ENCODE assay signal across 10 mouse cellular contexts in the genomic region with DNA sequence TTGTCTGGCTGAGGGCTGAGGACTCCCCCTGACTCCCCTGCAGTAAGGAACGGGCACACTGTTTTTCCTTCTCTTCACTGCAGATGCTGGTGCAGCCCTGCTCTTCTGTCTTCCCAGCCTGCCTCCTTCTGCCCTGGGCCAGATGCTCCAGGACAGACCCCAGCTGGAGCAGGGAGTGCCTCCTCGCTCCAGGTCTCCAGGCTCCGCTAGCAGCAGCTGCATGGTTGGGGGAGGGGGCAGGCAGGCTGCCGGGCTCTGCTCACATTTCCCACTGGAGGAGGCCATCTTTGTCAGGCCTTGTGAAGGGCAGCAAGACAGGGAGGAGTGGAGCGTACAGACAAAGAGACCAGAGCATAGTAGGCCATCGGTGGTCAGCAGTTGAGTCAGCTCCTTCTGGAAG. TPM values are rescaled to one million over a fixed set of nuclear protein-coding genes. Genes with fewer than 3 reads are reported as not detected.
A peak's percentile ranks its signal among the peaks of the same experiment; 100 is the strongest.
DNase-seq lines count a peak whose midpoint lies in the region; ATAC-seq lines count a peak whose summit lies in the region.
"Had no signal": no experiment of that assay in that cellular context is flagged by ENCODE, and none has a peak within 500 bp of the region (broad histone marks: within the 10 kb centered on the region; RNA-seq: fewer than 3 reads in every experiment).

No protein-coding gene starts in this region.

- H3K4me3 ChIP-seq in embryonic facial prominence, embryonic 10.5 days = no peak overlapping the region; the same call in 1 of the 2 replicates
- H3K4me3 ChIP-seq in hindbrain, embryonic 13.5 days = peak overlapping the region; percentile 91
- peak overlapping the region; percentile 41 for H3K4me3 ChIP-seq in neural tube, embryonic 12.5 days

- WGBS in embryonic facial prominence, embryonic 10.5 days = 25% methylated on average over 6 of the region's 6 CpGs
- 5% methylated on average over 6 of the region's 6 CpGs for WGBS in hindbrain, embryonic 13.5 days
- WGBS in neural tube, embryonic 12.5 days = 21% methylated on average over 6 of the region's 6 CpGs

- H3K4me2 ChIP-seq in hindbrain, embryonic 13.5 days = peak overlapping the region; percentile 82
- H3K4me2 ChIP-seq in neural tube, embryonic 12.5 days (replicated peaks) = peak overlapping the region; percentile 61

- H3K27ac ChIP-seq in embryonic facial prominence, embryonic 10.5 days (replicated peaks) = no peak overlapping the region
- peak overlapping the region; percentile 94 for H3K27ac ChIP-seq in hindbrain, embryonic 13.5 days
- peak overlapping the region; percentile 82; the same call in 1 of the 2 replicates for H3K27ac ChIP-seq in neural tube, embryonic 12.5 days

- peaks cover 51% of the 10 kb centered on the region for H3K27me3 ChIP-seq in embryonic facial prominence, embryonic 10.5 days (replicated peaks; ENCODE audit: low read depth, poor library complexity, severe bottlenecking)
- peaks cover 16% of the 10 kb centered on the region for H3K27me3 ChIP-seq in hindbrain, embryonic 13.5 days
- H3K27me3 ChIP-seq in neural tube, embryonic 12.5 days (replicated peaks) = peaks cover 25% of the 10 kb centered on the region

- peak; percentile 8; the same call in 1 of the 2 replicates for ATAC-seq in hindbrain, embryonic 13.5 days (ENCODE audit: low FRiP score)
- peak; percentile 30; the same call in 1 of the 2 replicates for ATAC-seq in neural tube, embryonic 12.5 days (ENCODE audit: low FRiP score, low read depth)

- peak; percentile 90 for DNase-seq in ZHBTc4 (ENCODE audit: low read depth, low spot score)
- DNase-seq in embryonic facial prominence, embryonic 10.5 days (ENCODE audit: low spot score) = peak; percentile 59
- no peak for DNase-seq in adrenal gland, postnatal 10 days
- no peak for DNase-seq in lung, postnatal 10 days
- DNase-seq in gastrocnemius, adult 8-10 months (ENCODE audit: low spot score in 2 of 2) = no peak
- DNase-seq: cerebellum, adult 11 months; gastrocnemius, postnatal 25 days; lung, adult 2 months had no signal

- H3K4me1 ChIP-seq in embryonic facial prominence, embryonic 10.5 days = peaks cover 29% of the 10 kb centered on the region
- peaks cover 28% of the 10 kb centered on the region for H3K4me1 ChIP-seq in hindbrain, embryonic 13.5 days (replicated peaks)
- H3K4me1 ChIP-seq in neural tube, embryonic 12.5 days = peaks cover 21% of the 10 kb centered on the region

- H3K9me3 ChIP-seq in embryonic facial prominence, embryonic 10.5 days = no peaks in the 10 kb centered on the region
- H3K9me3 ChIP-seq in hindbrain, embryonic 13.5 days = no peaks in the 10 kb centered on the region
- no peaks in the 10 kb centered on the region for H3K9me3 ChIP-seq in neural tube, embryonic 12.5 days

- H3K9ac ChIP-seq in hindbrain, embryonic 13.5 days = peak overlapping the region; percentile 89
- H3K9ac ChIP-seq in neural tube, embryonic 12.5 days = peak overlapping the region; percentile 64

- H3K36me3 ChIP-seq in embryonic facial prominence, embryonic 10.5 days (replicated peaks) = no peaks in the 10 kb centered on the region; the same call in 1 of the 2 replicates
- peaks cover 46% of the 10 kb centered on the region for H3K36me3 ChIP-seq in hindbrain, embryonic 13.5 days
- peaks cover 31% of the 10 kb centered on the region for H3K36me3 ChIP-seq in neural tube, embryonic 12.5 days

RNA-seq across cellular contexts. Expression of gene Nt5c2, which starts 4.4 kb away (rescaled TPM):
- 73.7 and 74.1 TPM in 2 replicates for polyA plus RNA-seq in embryonic facial prominence, embryonic 10.5 days (2016; fragmentation: Nextera tagmentation; extraction: Ambion mirVana)
- polyA plus RNA-seq in hindbrain, embryonic 13.5 days (2015; fragmentation: Nextera tagmentation; extraction: Ambion mirVana) = 93.2 and 98.1 TPM in 2 replicates
- polyA plus RNA-seq in neural tube, embryonic 12.5 days (2016; fragmentation: Nextera tagmentation; extraction: Ambion mirVana) = 76.9 and 81.5 TPM in 2 replicates
- 10 to 100 TPM; 73.1 to 77.3 TPM for total RNA-seq in adrenal gland, postnatal 10 days (2021)
- total RNA-seq in gastrocnemius, adult 8-10 months (2022) = 10 to 100 TPM in 1 of 4 experiments, 1 to 10 TPM in 3; 5.8 to 10.2 (median 8.1) TPM

RNA-seq across cellular contexts. Expression of gene Ina, which starts 4.8 kb away (rescaled TPM):
- polyA plus RNA-seq in embryonic facial prominence, embryonic 10.5 days (2016; fragmentation: Nextera tagmentation; extraction: Ambion mirVana) = 24.3 and 28.3 TPM in 2 replicates
- 684 and 706 TPM in 2 replicates for polyA plus RNA-seq in hindbrain, embryonic 13.5 days (2015; fragmentation: Nextera tagmentation; extraction: Ambion mirVana)
- polyA plus RNA-seq in neural tube, embryonic 12.5 days (2016; fragmentation: Nextera tagmentation; extraction: Ambion mirVana) = 632 and 642 TPM in 2 replicates
- total RNA-seq in adrenal gland, postnatal 10 days (2021) = 10 to 100 TPM in 1 of 2 experiments, 1 to 10 TPM in 1; 7.6 to 12.2 TPM
- not detected for total RNA-seq in gastrocnemius, adult 8-10 months (2022)
- total RNA-seq: gastrocnemius, postnatal 25 days had no signal

RNA-seq across cellular contexts. Expression of gene Pcgf6, which starts 31.4 kb away (rescaled TPM):
- 36.1 and 36.5 TPM in 2 replicates for polyA plus RNA-seq in embryonic facial prominence, embryonic 10.5 days (2016; fragmentation: Nextera tagmentation; extraction: Ambion mirVana)
- polyA plus RNA-seq in hindbrain, embryonic 13.5 days (2015; fragmentation: Nextera tagmentation; extraction: Ambion mirVana) = 31.1 and 31.2 TPM in 2 replicates
- polyA plus RNA-seq in neural tube, embryonic 12.5 days (2016; fragmentation: Nextera tagmentation; extraction: Ambion mirVana) = 33.3 and 34.3 TPM in 2 replicates
- 1 to 10 TPM; 8.6 to 8.9 TPM for total RNA-seq in adrenal gland, postnatal 10 days (2021)
- 1 to 10 TPM; 3.6 to 6.3 (median 5.0) TPM for total RNA-seq in gastrocnemius, adult 8-10 months (2022)

RNA-seq across cellular contexts. Expression of gene Taf5, which starts 48.2 kb away (rescaled TPM):
- 7.2 and 7.5 TPM in 2 replicates for polyA plus RNA-seq in embryonic facial prominence, embryonic 10.5 days (2016; fragmentation: Nextera tagmentation; extraction: Ambion mirVana)
- 6.0 and 6.9 TPM in 2 replicates for polyA plus RNA-seq in hindbrain, embryonic 13.5 days (2015; fragmentation: Nextera tagmentation; extraction: Ambion mirVana)
- 9.7 and 12.6 TPM in 2 replicates for polyA plus RNA-seq in neural tube, embryonic 12.5 days (2016; fragmentation: Nextera tagmentation; extraction: Ambion mirVana)
- 1 to 10 TPM; 4.4 to 4.8 TPM for total RNA-seq in adrenal gland, postnatal 10 days (2021)
- total RNA-seq in gastrocnemius, adult 8-10 months (2022) = 1 to 10 TPM; 1.6 to 2.5 (median 2.3) TPM

Comparison
In these comparisons a context has a peak if more than half of its experiments do, and no peak if none do; other contexts are left out.
1. DNase-seq: peak in ZHBTc4 (single experiment) and embryonic facial prominence, embryonic 10.5 days (single experiment); none in adrenal gland, postnatal 10 days (single experiment), lung, postnatal 10 days (single experiment) and gastrocnemius, adult 8-10 months (0 of 2).
2. RNA of gene Ina, which starts 4.8 kb away (polyA plus RNA-seq): 684 to 706 TPM in hindbrain, embryonic 13.5 days and 632 to 642 TPM in neural tube, embryonic 12.5 days; 24.3 to 28.3 TPM in embryonic facial prominence, embryonic 10.5 days; every median in the first group is over 10 times any median in the second.